Mouse (Mus musculus): ENCODE measurements around the gene Mfap1b. TPM values are rescaled to one million over a fixed set of nuclear protein-coding genes. Genes with fewer than 3 reads are reported as not detected.
"Not testable (repeated sequence)": the region's sequence is repeated elsewhere in the genome, so short reads cannot be mapped to it uniquely, and the experiment has no call there.

Mfap1b gene
- total RNA-seq, 1 experiment from 2014 or later = 61.1 TPM

GRCm38 (mm10) chr2:121475306-121475705, 1.4 kb upstream of the Mfap1b start:
- not testable (repeated sequence) for ATAC-seq (replicated peaks; ENCODE audit: low read depth, poor library complexity, severe bottlenecking)

DNA sequence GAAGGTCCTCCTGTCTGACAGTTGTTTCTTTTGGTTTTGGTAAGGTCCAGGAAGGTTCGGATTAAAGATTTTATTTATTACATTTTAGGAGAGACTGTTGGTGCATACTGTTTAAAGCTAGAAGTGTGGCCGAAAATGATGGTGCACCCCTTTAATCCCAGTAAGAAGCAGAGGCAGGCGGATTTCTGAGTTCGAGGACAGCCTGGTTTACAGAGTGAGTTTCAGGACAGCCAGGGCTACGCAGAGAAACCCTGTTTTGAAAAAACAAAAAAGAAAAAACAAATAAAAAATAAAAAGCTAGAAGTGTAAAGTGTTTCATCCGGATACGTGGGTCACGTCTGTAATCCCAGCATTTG, 291 bp upstream of the Mfap1b start:
- ATAC-seq (replicated peaks; ENCODE audit: low read depth, poor library complexity, severe bottlenecking) = peak; percentile 16; the same call in 1 of the 2 replicates

GRCm38 (mm10) chr2:121472783-121473182, 1.1 kb downstream of the Mfap1b start:
- not testable (repeated sequence) for ATAC-seq (replicated peaks; ENCODE audit: low read depth, poor library complexity, severe bottlenecking)

GRCm38 (mm10) chr2:121468982-121469381, 4.9 kb downstream of the Mfap1b start:
- peak; percentile 55 for ATAC-seq (replicated peaks; ENCODE audit: low read depth, poor library complexity, severe bottlenecking)

DNA sequence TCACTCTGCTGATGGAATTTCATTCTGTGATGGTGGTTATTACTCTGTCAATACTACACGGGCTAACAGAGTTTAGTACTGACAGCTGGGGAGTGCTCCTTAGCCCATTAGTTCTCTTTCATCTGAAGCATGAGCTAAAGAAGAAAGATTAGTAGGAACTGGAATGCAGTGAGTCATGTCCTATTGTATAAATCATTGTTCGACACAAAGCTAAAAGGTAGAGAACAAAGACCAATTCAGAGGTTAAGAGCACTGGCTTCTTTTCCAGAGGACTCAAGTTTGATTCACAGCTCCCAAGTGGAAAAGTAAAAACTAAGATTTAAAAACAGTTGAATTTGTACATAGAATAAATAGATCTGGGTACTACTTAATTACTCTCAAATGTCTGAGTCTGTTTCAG, 13.8 kb downstream of the Mfap1b start:
- ATAC-seq (replicated peaks; ENCODE audit: low read depth, poor library complexity, severe bottlenecking) = no peak

- ATAC-seq (replicated peaks; ENCODE audit: low read depth, poor library complexity, severe bottlenecking) = peak; percentile 96
These were observed 16.9 kb downstream of the Mfap1b start, which contains the start of gene Serinc4 for GRCm38 (mm10) chr2:121456692-121457642. Gene Serinc4, minus strand, starts transcription at chr2:121456781.

- ATAC-seq (replicated peaks; ENCODE audit: low read depth, poor library complexity, severe bottlenecking) = no peak
These were observed 18.3 kb downstream of the Mfap1b start for GRCm38 (mm10) chr2:121455534-121455933.

DNA sequence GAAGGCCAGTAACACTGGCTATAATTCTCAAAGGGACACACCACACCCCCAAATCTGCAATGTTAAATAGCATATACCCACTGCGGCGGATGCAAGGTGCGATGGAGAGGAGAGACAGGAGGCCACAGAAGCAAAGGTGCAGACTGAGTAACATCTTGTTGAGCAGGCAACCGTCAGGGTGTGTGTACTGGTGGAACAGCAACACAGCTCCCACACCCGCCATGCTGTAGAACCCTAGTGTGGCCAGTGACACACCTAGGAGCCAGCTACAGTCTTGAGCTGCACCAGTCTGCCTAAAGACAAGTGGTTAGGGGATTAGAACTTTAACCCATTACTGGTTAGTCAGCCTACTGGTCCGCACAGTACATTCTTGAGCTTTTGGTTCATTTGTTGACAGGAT, 19.9 kb downstream of the Mfap1b start:
- ATAC-seq (replicated peaks; ENCODE audit: low read depth, poor library complexity, severe bottlenecking) = no peak

DNA sequence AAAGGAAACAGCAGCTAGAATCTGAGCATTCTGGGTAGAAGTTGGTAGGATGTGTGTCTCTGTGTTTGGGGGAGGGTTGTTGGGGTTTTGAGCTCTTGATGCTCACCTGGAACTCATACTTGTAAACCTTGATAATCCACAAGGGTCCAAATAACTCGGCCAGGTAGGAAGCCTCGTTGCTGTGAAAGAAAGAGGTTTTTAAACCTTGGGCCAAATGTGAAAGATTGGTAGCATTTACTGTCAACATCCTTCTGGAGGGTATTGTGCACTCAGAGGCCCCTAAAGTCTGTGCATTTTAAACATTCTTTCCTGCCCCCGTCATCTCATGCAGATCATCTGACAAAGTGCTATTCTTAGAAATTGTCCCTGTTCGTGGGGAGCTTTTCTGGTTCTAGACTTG, 20.9 kb downstream of the Mfap1b start, which contains the start of gene Hypk:
Gene Hypk (plus strand): TSS at position 301 of the 400 bp plus-strand sequence.
- ATAC-seq (replicated peaks; ENCODE audit: low read depth, poor library complexity, severe bottlenecking) = no peak

- no peak for ATAC-seq (replicated peaks; ENCODE audit: low read depth, poor library complexity, severe bottlenecking)
These were observed 21.5 kb downstream of the Mfap1b start for GRCm38 (mm10) chr2:121452361-121452760.

DNA sequence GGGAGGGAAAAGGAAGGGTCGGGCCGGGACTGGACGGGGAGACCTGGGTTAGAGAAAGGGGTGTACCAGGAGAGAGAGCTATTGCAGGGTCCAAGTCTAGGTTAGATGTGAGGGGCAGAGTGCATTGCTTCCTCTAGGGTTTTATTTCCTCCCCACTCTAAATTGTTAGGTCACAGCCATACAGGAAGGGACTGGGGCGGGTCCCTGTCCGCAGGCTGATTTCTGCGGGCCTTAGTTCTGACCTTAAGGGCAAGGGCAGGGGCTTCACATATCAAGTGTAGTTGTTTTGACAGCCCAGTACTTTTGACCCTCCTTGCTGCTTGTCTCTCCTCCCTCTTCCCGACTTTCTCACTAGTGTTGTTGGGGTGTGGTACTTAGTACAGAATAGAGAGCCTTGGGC, 23.8 kb downstream of the Mfap1b start:
- 0 out of 2 replicates have a peak, but pooled peaks have one; percentile 9 for ATAC-seq (replicated peaks; ENCODE audit: low read depth, poor library complexity, severe bottlenecking)

GRCm38 (mm10) chr2:121449545-121450011, 24.3 kb downstream of the Mfap1b start:
- ATAC-seq (replicated peaks; ENCODE audit: low read depth, poor library complexity, severe bottlenecking) = no peak

GRCm38 (mm10) chr2:121448739-121449535, 24.9 kb downstream of the Mfap1b start, which contains the start of gene Serf2:
Gene Serf2, plus strand, starts transcription at chr2:121449195.
- peak; percentile 88 for ATAC-seq (replicated peaks; ENCODE audit: low read depth, poor library complexity, severe bottlenecking)

DNA sequence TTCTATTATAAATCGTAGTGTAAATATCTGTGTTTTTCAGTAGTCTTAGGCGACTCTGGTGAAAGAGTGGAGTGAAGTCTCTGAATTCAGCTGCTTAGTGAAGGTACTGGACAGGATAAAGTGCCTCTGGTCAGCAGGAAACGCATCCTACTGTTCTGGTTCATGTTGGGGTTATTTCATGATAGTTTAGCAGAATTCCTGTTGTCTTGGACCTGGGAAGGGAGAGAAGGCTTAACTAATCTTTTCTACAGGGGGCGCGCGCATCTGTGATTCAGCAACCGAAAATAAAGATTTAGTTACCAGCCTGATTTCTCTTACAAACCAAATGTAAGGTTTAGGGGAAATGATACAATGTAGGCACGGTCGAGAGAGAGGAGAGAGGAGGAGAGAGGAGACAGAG, 25.7 kb downstream of the Mfap1b start:
- no peak for ATAC-seq (replicated peaks; ENCODE audit: low read depth, poor library complexity, severe bottlenecking)

GRCm38 (mm10) chr2:121447006-121447405, 26.9 kb downstream of the Mfap1b start:
- ATAC-seq (replicated peaks; ENCODE audit: low read depth, poor library complexity, severe bottlenecking) = no peak

- ATAC-seq (replicated peaks; ENCODE audit: low read depth, poor library complexity, severe bottlenecking) = no peak
These were observed 27.4 kb downstream of the Mfap1b start for GRCm38 (mm10) chr2:121446506-121446905.

DNA sequence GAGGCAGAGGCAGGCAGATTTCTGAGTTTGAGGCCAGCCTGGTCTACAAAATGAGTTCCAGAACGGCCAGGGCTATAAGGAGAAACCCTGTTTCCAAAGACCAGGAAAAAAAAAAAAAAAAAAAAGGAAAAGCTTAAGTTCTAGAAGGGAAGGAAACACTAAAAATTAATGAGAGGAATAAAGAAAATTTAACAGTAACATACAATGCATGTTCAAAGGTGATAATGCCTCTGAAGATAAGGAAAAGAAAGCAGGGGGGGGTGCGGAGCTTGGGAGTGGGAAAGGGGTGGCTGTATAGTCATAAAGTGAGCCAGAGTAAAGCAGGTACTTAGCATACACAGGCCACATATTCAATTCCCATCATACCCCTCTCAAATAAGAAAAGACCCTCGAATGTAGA, 28.8 kb downstream of the Mfap1b start:
- ATAC-seq (replicated peaks; ENCODE audit: low read depth, poor library complexity, severe bottlenecking) = no peak

- ATAC-seq (replicated peaks; ENCODE audit: low read depth, poor library complexity, severe bottlenecking) = no peak
These were observed 29.7 kb downstream of the Mfap1b start, which contains the start of gene Ell3 for GRCm38 (mm10) chr2:121444178-121444577. Gene Ell3, minus strand, starts transcription at chr2:121444278.

DNA sequence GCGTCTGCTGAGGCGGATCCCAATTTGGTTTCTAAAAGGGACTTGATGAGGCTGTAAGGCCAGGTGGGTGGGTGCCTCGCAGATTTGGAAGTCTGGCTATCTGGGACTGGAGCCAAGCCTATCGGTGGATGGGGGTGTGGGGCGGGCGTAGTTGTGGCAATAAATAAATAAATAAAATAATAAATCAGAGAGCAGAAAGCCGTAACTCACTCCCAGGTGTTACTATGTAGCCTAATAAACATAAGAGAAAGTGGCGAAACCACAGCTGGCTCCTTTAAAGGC, 30.9 kb downstream of the Mfap1b start:
- ATAC-seq (replicated peaks; ENCODE audit: low read depth, poor library complexity, severe bottlenecking) = no peak

- ATAC-seq (replicated peaks; ENCODE audit: low read depth, poor library complexity, severe bottlenecking) = peak; percentile 79
These were observed 31.4 kb downstream of the Mfap1b start for GRCm38 (mm10) chr2:121442259-121443067.
